Mouse (Mus musculus) right cerebral cortex, adult 18-20 months (tissue): ENCODE measurements at regions not wholly inside any gene's neighbourhood (a gene's known extent, or its start where the extent isn't known, plus 50 kb on each side); places are given as distances from the start of the nearest gene placed in this dataset.
A peak's percentile ranks its signal among the peaks of the same experiment; 100 is the strongest.

Source experiments
- DNase-seq: peaks from one replicate; pipeline ENCODE4 v3.0.0; 2022; ENCODE audit warnings: mixed read lengths

- DNase-seq: no peak
Observed at GRCm38 (mm10) chr5:119944371-119944770, 111.9 kb downstream of the Tbx5 start.

DNA sequence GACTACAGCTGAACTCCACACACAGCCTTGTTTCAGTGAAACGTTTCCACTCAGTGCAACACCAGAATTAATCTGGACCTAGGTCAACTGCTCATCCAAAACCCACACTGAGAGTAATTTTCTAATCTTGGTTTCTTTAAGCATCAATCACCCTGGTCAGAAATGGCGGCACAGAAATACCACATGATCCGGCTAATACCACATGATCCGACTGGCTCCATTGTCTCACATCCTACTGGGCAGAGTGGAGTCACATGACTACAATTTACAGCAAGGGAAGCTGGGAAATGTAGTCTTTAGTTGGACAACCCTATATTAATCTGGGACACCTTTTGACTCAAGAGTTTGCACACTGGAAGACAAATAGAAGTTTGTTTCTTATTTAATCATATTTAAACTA lies 115.9 kb downstream of the Tbx5 start:
- no peak for DNase-seq

- no peak for DNase-seq
Observed at GRCm38 (mm10) chr5:119952085-119952484, 119.6 kb downstream of the Tbx5 start.

GRCm38 (mm10) chr5:119953189-119953588 lies 120.7 kb downstream of the Tbx5 start:
- DNase-seq: no peak

DNA sequence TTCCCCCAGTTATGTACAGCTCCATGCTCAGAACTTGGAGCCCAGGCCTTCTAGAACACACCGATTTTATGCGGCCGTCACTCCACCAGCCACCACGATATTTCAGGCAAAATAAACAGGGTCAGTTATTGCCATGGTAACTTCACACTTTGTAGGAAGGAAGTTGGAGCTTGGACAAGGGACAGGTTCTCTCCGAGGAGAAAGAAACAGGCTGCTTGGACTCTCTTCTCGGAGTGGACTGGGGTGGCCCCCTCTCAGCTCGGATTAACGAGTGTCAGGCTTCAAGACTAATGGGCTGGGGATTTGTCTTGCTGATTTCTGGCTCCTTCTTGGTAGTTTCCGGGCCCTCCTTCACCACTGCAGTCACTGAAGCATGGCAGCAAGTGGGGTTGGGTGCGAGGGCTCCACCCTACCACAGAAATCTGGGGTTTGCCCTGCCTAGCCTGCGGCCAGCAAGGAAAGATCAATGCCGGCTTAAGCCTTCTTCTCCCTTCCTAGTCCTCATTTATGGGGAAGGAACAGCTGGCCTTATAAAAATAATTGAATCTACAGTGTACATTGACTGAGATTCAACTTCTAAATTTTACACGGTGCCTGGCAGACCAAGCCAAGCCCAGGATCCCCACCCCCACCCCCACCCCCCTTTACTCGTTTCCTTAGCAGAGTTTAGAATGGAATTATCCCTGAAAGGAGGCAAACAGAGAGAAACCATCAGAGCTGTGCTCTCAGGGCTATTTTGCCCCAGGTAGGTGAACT lies 121.5 kb downstream of the Tbx5 start:
- DNase-seq: no peak

- DNase-seq: no peak
Observed at GRCm38 (mm10) chr5:119958942-119959341, 126.5 kb downstream of the Tbx5 start.

- no peak for DNase-seq
Observed at GRCm38 (mm10) chr5:119964751-119965150, 132.3 kb downstream of the Tbx5 start.

- peak; percentile 33 for DNase-seq
Observed at GRCm38 (mm10) chr5:119971286-119971685, 138.8 kb downstream of the Tbx5 start.

DNA sequence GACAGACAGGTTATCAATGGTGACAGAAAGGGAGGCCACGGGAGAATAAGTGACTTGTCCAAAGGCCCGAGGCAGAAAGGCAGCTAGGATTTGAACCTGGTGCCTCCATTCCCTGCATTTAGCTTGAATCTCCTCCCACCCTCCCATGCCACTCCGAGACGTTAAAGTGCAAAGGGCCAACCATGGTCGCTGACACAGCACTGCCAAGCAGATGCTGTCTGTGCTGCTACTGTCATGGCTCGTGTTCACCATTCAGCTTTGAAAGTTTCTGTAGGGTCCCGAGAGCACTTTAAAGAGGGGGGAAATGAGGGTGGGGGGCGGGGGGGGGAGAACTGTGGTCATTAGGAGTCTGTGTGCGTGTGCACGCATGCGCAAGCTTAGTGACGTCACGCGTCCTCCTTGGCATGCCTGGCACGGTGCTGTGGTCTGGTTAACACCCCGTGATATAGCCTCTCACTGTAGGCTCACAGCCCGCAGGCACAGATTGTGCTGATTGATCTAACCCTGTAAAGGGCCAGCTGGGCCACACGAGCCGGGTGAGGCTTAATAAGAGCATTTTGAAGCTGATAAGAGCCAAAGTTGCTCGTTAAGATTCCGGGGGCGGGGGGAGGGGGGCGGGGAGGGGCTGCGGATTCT lies 140.5 kb downstream of the Tbx5 start:
- peak; percentile 20 for DNase-seq

GRCm38 (mm10) chr5:119978096-119978715 lies 138.1 kb upstream of the Rbm19 start:
- DNase-seq: no peak

GRCm38 (mm10) chr5:119981111-119981807 lies 135.0 kb upstream of the Rbm19 start:
- peak; percentile 57 for DNase-seq

GRCm38 (mm10) chr5:119984206-119984605 lies 132.1 kb upstream of the Rbm19 start:
- DNase-seq: no peak

- no peak for DNase-seq
Observed at GRCm38 (mm10) chr5:119992130-119992529, 124.1 kb upstream of the Rbm19 start.

DNA sequence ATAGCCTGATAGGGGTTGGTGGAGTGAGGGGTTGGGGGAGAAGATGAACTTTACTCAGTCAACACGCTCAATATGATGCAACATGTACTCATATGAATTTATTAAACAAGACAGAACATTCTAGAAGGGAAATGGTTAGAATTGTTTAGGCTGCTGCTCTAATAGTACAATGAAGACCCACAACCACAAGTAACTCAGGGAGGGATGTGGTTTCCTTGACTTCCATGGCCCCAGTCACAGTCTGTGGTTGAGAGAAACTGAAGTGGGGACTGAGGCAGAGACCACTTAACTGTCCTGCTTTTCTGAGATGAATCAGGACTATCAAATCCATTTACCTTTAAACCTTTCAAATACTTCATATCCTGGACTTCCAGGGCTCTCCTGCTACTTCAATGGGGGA lies 120.5 kb upstream of the Rbm19 start:
- no peak for DNase-seq

GRCm38 (mm10) chr5:120005696-120006469 lies 110.4 kb upstream of the Rbm19 start:
- no peak for DNase-seq

- DNase-seq: no peak
Observed at GRCm38 (mm10) chr5:120007738-120008137, 108.5 kb upstream of the Rbm19 start.

DNA sequence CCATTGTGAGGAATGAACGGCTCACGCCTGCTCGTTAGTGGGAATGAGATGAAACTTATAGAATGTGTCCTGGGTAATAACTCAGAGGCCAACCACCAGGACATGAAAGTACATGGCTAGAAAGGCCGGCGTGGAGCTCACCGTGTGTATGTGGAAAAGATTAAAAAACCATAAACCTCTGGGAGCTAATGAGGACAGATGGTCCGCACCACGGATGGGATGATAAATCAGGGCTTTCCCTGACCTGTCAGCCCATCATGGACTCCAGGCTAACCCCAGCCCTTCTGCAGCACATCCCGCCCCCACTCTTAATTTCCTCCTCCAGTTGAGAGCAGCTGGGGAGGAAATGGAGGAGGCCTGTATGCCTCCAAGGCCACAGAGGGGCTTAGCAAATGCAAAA lies 108.0 kb upstream of the Rbm19 start:
- no peak for DNase-seq

GRCm38 (mm10) chr5:120015417-120015816 lies 100.8 kb upstream of the Rbm19 start:
- DNase-seq: no peak

DNA sequence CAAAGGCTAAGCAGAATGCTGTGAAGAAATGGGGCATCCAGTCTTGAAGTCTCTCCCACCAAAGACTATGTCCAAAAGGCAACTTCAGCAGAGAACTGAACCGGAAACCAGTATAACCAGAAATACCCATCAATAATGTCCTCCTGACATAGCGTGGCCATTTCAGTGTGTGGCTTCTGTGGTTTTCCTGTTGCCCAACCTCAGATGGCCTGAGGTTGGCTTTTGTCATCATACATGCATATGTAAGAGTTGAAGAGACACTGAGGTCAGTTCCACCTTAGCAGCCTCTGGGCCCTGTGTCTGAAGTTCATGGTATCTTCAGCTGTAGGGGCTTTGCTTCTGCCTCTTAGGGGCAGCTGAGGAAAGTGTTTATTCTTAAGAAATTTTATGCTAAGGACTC lies 98.1 kb upstream of the Rbm19 start:
- no peak for DNase-seq

DNA sequence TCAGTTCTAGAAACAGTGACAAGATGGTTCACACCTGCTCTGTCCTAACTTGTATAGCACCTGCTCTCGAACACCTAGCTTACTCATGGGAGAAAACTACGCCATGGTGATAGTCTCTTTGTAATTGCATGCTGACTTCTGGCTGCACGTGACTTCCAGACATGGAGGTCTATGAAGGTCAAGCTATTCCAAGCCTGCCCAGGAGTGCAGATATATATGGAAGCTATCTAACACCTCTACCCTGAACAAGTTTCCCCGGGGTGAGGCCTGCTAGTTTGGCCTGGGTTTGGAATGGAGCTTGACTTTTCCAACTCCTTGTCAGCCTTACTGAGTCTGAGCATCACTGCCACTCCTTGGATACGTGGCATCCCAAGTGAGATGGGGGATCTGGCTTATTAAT lies 95.5 kb upstream of the Rbm19 start:
- no peak for DNase-seq

- peak; percentile 23 for DNase-seq
Observed at GRCm38 (mm10) chr5:120022276-120022675, 94.0 kb upstream of the Rbm19 start.

GRCm38 (mm10) chr5:120024071-120024470 lies 92.2 kb upstream of the Rbm19 start:
- peak; percentile 49 for DNase-seq

DNA sequence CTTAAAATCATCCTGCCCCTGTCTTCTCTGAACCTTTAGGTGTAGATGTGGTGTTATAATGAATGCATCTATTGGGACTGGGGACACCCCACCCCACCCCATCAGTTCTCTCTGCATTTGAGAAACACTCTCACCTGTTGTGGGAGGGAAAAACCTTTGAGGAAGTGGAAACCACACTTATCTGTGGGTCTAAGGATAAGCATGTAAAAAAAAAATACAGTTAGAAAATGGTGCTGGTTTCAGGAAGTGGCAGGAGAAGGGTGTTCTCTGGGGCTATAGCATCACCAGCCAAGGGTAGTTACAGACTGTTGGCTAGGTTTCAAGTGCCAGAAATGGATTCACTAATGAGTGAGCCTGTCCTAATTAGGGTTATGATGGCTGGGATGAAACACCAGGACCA lies 91.1 kb upstream of the Rbm19 start:
- no peak for DNase-seq
